ENCODE assay signal across 27 mouse cellular contexts in the genomic region with DNA sequence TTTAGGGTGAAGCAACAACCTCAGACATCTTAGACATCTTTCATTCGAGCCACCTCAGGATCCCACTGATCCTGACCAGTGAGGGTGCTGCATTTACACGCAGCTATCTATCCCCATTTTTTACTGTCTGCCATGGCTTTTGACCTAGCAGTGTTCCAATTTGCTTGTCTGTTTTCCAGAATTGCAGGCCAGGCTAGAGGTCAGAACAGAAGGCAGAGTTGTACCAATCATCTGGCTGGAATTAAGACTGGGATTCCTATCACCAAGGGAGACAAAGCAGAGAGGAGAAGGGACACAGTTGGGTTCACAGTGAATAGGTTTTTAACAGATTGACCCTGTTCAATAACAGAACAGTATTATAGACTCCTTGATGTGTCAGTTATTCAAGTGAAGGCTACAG. TPM values are rescaled to one million over a fixed set of nuclear protein-coding genes. Genes with fewer than 3 reads are reported as not detected.
DNase-seq lines count a peak whose midpoint lies in the region.
"Had no signal": no experiment of that assay in that cellular context is flagged by ENCODE, and none has a peak within 500 bp of the region (broad histone marks: within the 10 kb centered on the region; RNA-seq: fewer than 3 reads in every experiment).

No protein-coding gene starts in this region.

- H3K27ac ChIP-seq in heart, embryonic 10.5 days, result peak overlapping the region; percentile 59
- H3K27ac ChIP-seq: embryonic facial prominence, embryonic 13.5 days; embryonic facial prominence, embryonic 15.5 days; forebrain, embryonic 10.5 days; forebrain, embryonic 12.5 days had no signal

- no peaks in the 10 kb centered on the region for H3K9me3 ChIP-seq in heart, embryonic 10.5 days
- H3K9me3 ChIP-seq: embryonic facial prominence, embryonic 13.5 days; embryonic facial prominence, embryonic 15.5 days; forebrain, embryonic 10.5 days; forebrain, embryonic 12.5 days; G1E had no signal

- no peaks in the 10 kb centered on the region for H3K36me3 ChIP-seq in heart, embryonic 10.5 days
- H3K36me3 ChIP-seq: embryonic facial prominence, embryonic 13.5 days; embryonic facial prominence, embryonic 15.5 days; forebrain, embryonic 10.5 days; forebrain, embryonic 12.5 days; G1E had no signal

- H3K4me3 ChIP-seq in heart, embryonic 10.5 days, result no peak overlapping the region
- H3K4me3 ChIP-seq: embryonic facial prominence, embryonic 13.5 days; embryonic facial prominence, embryonic 15.5 days; erythroblast, embryonic 14.5 days; forebrain, embryonic 10.5 days; forebrain, embryonic 12.5 days had no signal

- intact Hi-C loops in heart, postnatal 10 days (cut with DNase I), result no loop called here

- peaks cover 27% of the 10 kb centered on the region for H3K4me1 ChIP-seq in heart, embryonic 10.5 days
- H3K4me1 ChIP-seq: embryonic facial prominence, embryonic 13.5 days; embryonic facial prominence, embryonic 15.5 days; forebrain, embryonic 10.5 days; forebrain, embryonic 12.5 days had no signal

- 91% methylated on average over 2 of the region's 2 CpGs for WGBS in heart, embryonic 10.5 days

- no peaks in the 10 kb centered on the region for H3K27me3 ChIP-seq in heart, embryonic 10.5 days (ENCODE audit: insufficient read depth, poor library complexity, severe bottlenecking)
- H3K27me3 ChIP-seq: CH12.LX; embryonic facial prominence, embryonic 13.5 days; embryonic facial prominence, embryonic 15.5 days; forebrain, embryonic 12.5 days had no signal

- DNase-seq in heart, adult 11 months, result peak; percentile 67
- DNase-seq in heart, adult 8-10 months (ENCODE audit: low spot score), result no peak
- DNase-seq in heart, embryonic 10.5 days (ENCODE audit: low spot score), result no peak
- DNase-seq in heart, postnatal 10 days, result no peak
- DNase-seq in adipocyte (ENCODE audit: low spot score), result peak; percentile 57
- DNase-seq: adrenal gland, adult 2 months; adrenal gland, postnatal 10 days; adrenal gland, postnatal 25 days; B cell, adult 2 months; cerebellum, adult 11 months; cerebellum, adult 18-20 months; cerebellum, adult 8-10 months; cerebellum, adult 9-11 months; cerebellum, postnatal 14 days; cerebellum, postnatal 36 days; embryo, embryonic 11 days had no signal

RNA-seq across cellular contexts. Expression of a gene that starts 43.5 kb away (rescaled TPM):
- total RNA-seq in heart, adult 8-10 months (2022), result 10 to 100 TPM; 10.4 to 16.8 (median 13.0) TPM
- polyA plus RNA-seq in heart, embryonic 10.5 days (2016; fragmentation: Nextera tagmentation; extraction: Ambion mirVana), result 1.6 and 3.6 TPM in 2 replicates
- 10 to 100 TPM in 1 of 2 experiments, 1 to 10 TPM in 1; 9.6 to 18.9 TPM for total RNA-seq in heart, postnatal 10 days (2021)
- total RNA-seq: CH12.LX; common myeloid progenitor, adult 5-6 weeks had no signal
- polyA plus RNA-seq: activated CD4-positive, CD25-positive, alpha-beta regulatory T cell, adult 4 months; CD4-positive, CD25-positive, alpha-beta regulatory T cell, adult 4 months; G1E; Patski had no signal

Comparison
In these comparisons a context has a peak if more than half of its experiments do, and no peak if none do; other contexts are left out.
1. DNase-seq: peak in heart, adult 11 months (single experiment) and adipocyte (single experiment); none in heart, adult 8-10 months (single experiment), heart, embryonic 10.5 days (single experiment) and heart, postnatal 10 days (0 of 2).